Mouse (Mus musculus) liver, embryonic 14.5 days (tissue): ENCODE measurements around the gene Tuba4a. TPM values are rescaled to one million over a fixed set of nuclear protein-coding genes. Genes with fewer than 3 reads are reported as not detected.
A peak's percentile ranks its signal among the peaks of the same experiment; 100 is the strongest.

Experiments used
- ATAC-seq: fragments of 200-750 bp; cut with Nextera tagmentation; 2 replicates; pipeline ENCODE4 v1.8.0; 2017; ENCODE audit warnings: moderate number of reproducible peaks, mild to moderate bottlenecking, moderate library complexity; ENCODE audit not compliant: insufficient read depth
- DNase-seq, 3 experiments: peaks; one replicate each; pipeline ENCODE4 v3.0.0-alpha.2; 2012 to 2013; ENCODE audit warnings: low read depth in 3 of 3, low spot score in 3 of 3
- H3K27ac ChIP-seq: fragments of 300-500 bp; sonication (generic); 2 replicates; pipeline ENCODE4 v1.5.1; 2014; ENCODE audit warnings: moderate library complexity, mild to moderate bottlenecking, control low read depth, inconsistent platforms
- H3K27me3 ChIP-seq: fragments of 300-500 bp; sonication (generic); 2 replicates; pipeline ENCODE4 v1.6.1; 2014; ENCODE audit warnings: mild to moderate bottlenecking, low read length, moderate library complexity; ENCODE audit not compliant: control insufficient read depth, insufficient read depth
- H3K36me3 ChIP-seq: fragments of 300-500 bp; sonication (generic); replicated peaks from 2 replicates; pipeline ENCODE4 v1.6.1; 2014; ENCODE audit warnings: low read depth; ENCODE audit not compliant: control insufficient read depth, insufficient read depth
- H3K4me1 ChIP-seq, 2 experiments: fragments of 200-500 bp in 1 of 2; fragments of 300-500 bp in 1 of 2; sonication (generic) in 1 of 2; replicated peaks; 2 replicates each; pipeline ENCODE4 v1.6.1; 2012 to 2014; ENCODE audit warnings: antibody characterized with exemption in 1 of 2, inconsistent platforms in 1 of 2, low read length in 1 of 2; ENCODE audit not compliant: control insufficient read depth in 2 of 2, insufficient read depth in 2 of 2
- H3K4me2 ChIP-seq: fragments of 300-500 bp; sonication (generic); 2 replicates; pipeline ENCODE4 v1.6.1; 2014; ENCODE audit warnings: low read depth, mild to moderate bottlenecking, control low read depth, moderate library complexity
- H3K4me3 ChIP-seq, 2 experiments: fragments of 200-500 bp in 1 of 2; fragments of 300-500 bp in 1 of 2; sonication (generic) in 1 of 2; 2 replicates each; pipeline ENCODE4 v1.5.1; 2012 to 2014; ENCODE audit warnings: low read depth in 2 of 2, low read length in 2 of 2, mild to moderate bottlenecking in 2 of 2, control low read depth in 1 of 2, inconsistent platforms in 1 of 2, moderate library complexity in 1 of 2; ENCODE audit not compliant: insufficient read depth in 1 of 2
- H3K9ac ChIP-seq: fragments of 300-500 bp; sonication (generic); replicated peaks from 2 replicates; pipeline ENCODE4 v1.6.1; 2014; ENCODE audit warnings: mild to moderate bottlenecking, control low read depth, moderate library complexity
- H3K9me3 ChIP-seq: fragments of 300-500 bp; sonication (generic); 2 replicates; pipeline ENCODE4 v1.6.1; 2016; ENCODE audit warnings: low read length, mixed read lengths; ENCODE audit not compliant: control insufficient read depth
- CTCF ChIP-seq: IDR thresholded peaks from 2 replicates; pipeline ENCODE4 v1.5.1; 2016; ENCODE audit warnings: antibody characterized with exemption, low read depth, control low read depth
- EP300 ChIP-seq: IDR thresholded peaks from 2 replicates; pipeline ENCODE4 v1.6.1; 2016; ENCODE audit warnings: antibody characterized with exemption, low read depth
- WGBS: fragments of 180-500 bp; shearing (Covaris S2); extraction: QIAGEN DNeasy Blood & Tissue Kit; methylation state at CpG from one replicate; pipeline ENCODE4 v1.1.7; 2014; ENCODE audit not compliant: insufficient replicate concordance; 5-methylcytosine and 5-hydroxymethylcytosine counted together
- polyA plus RNA-seq, 2 experiments: library from polyadenylated mRNA; depleted of rRNA in 1 of 2; stranded (reverse) in 1 of 2; unstranded in 1 of 2; fragments of >200 nt; fragmentation: Nextera tagmentation in 1 of 2; extraction: Ambion mirVana in 1 of 2; gene quantifications; 2 replicates each; pipeline versions ENCODE4 v1.2.1 to v1.2.3; 2012 to 2014

Tuba4a gene
- polyA plus RNA-seq, 2 experiments: 168 to 346 TPM

- Histone ChIP-seq H3K27ac (no peak overlapping the region), H3K4me1 (peaks cover 38 to 61% of the 10 kb centered on the region in 2 experiments)
Measured at GRCm38 (mm10) chr1:75230335-75230994, 10.8 kb upstream of the Tuba4a start.

GRCm38 (mm10) chr1:75229158-75229557 is 9.5 kb upstream of the Tuba4a start:
- Histone ChIP-seq H3K27me3 (no peaks in the 10 kb centered on the region), H3K4me3 (no peak overlapping the region), H3K36me3 (no peaks in the 10 kb centered on the region), H3K27ac (peak overlapping the region; percentile 81), H3K9me3 (no peaks in the 10 kb centered on the region), H3K4me2 (peak overlapping the region; percentile 47), H3K4me1 (peaks cover 29 to 52% of the 10 kb centered on the region in 2 experiments), H3K9ac (no peak overlapping the region; the same call in 1 of the 2 replicates)
- DNase-seq (peak in 1 of 3 experiments; percentile 55), ATAC-seq (peak; percentile 88)
- TF ChIP-seq CTCF (no peak), EP300 (peak; percentile 65)
- 23% methylated on average over 4 of the region's 4 CpGs for WGBS

More at GRCm38 (mm10) chr1:75230335-75230994, 10.8 kb upstream of the Tuba4a start:
- no peak for DNase-seq
- 54% methylated on average over 7 of the region's 7 CpGs for WGBS
- H3K9ac ChIP-seq: no peak overlapping the region
- no peaks in the 10 kb centered on the region for H3K27me3 ChIP-seq
- no peak overlapping the region for H3K4me3 ChIP-seq
- TF ChIP-seq EP300: no peak
- no peak for TF ChIP-seq CTCF
- H3K9me3 ChIP-seq: no peaks in the 10 kb centered on the region
- peak; percentile 39; the same call in 1 of the 2 replicates for ATAC-seq
- no peaks in the 10 kb centered on the region for H3K36me3 ChIP-seq
- peak overlapping the region; percentile 27; the same call in 1 of the 2 replicates for H3K4me2 ChIP-seq

- no peak overlapping the region for H3K9ac ChIP-seq
- 85% methylated on average over 1 of the region's 1 CpGs for WGBS
- no peaks in the 10 kb centered on the region for H3K9me3 ChIP-seq
- no peak overlapping the region for H3K27ac ChIP-seq
- H3K27me3 ChIP-seq: no peaks in the 10 kb centered on the region
- H3K4me2 ChIP-seq: no peak overlapping the region
- TF ChIP-seq EP300 (no peak), CTCF (no peak)
- H3K4me3 ChIP-seq: no peak overlapping the region
- ATAC-seq (no peak), DNase-seq (no peak)
- H3K4me1 ChIP-seq: peaks cover 29 to 51% of the 10 kb centered on the region in 2 experiments
- H3K36me3 ChIP-seq: no peaks in the 10 kb centered on the region
Measured at GRCm38 (mm10) chr1:75227653-75228052, 8.0 kb upstream of the Tuba4a start.

GRCm38 (mm10) chr1:75226138-75226537 is 6.5 kb upstream of the Tuba4a start:
- H3K4me3 ChIP-seq: no peak overlapping the region
- H3K4me2 ChIP-seq: no peak overlapping the region
- peaks cover 21 to 42% of the 10 kb centered on the region in 2 experiments for H3K4me1 ChIP-seq
- 42% methylated on average over 2 of the region's 2 CpGs for WGBS
- DNase-seq (no peak), ATAC-seq (no peak)
- TF ChIP-seq CTCF: no peak
- no peak for TF ChIP-seq EP300
- no peak overlapping the region for H3K27ac ChIP-seq
- H3K27me3 ChIP-seq: no peaks in the 10 kb centered on the region
- H3K36me3 ChIP-seq: no peaks in the 10 kb centered on the region
- H3K9me3 ChIP-seq: no peaks in the 10 kb centered on the region
- no peak overlapping the region for H3K9ac ChIP-seq

- no peaks in the 10 kb centered on the region for H3K36me3 ChIP-seq
- peaks cover 5% of the 10 kb centered on the region for H3K27me3 ChIP-seq
- H3K4me1 ChIP-seq: peaks cover 17 to 36% of the 10 kb centered on the region in 2 experiments
- no peak for TF ChIP-seq CTCF
- TF ChIP-seq EP300: no peak
- H3K4me3 ChIP-seq: no peak overlapping the region
- 22% methylated on average over 3 of the region's 3 CpGs for WGBS
- H3K9ac ChIP-seq: no peak overlapping the region
- H3K9me3 ChIP-seq: no peaks in the 10 kb centered on the region
- ATAC-seq: no peak
- no peak for DNase-seq
- H3K27ac ChIP-seq: no peak overlapping the region
- no peak overlapping the region for H3K4me2 ChIP-seq
Measured at GRCm38 (mm10) chr1:75225473-75225872, 5.8 kb upstream of the Tuba4a start.
